Mouse (Mus musculus): ENCODE results near the gene Tmem94.

Tmem94 gene

DNA sequence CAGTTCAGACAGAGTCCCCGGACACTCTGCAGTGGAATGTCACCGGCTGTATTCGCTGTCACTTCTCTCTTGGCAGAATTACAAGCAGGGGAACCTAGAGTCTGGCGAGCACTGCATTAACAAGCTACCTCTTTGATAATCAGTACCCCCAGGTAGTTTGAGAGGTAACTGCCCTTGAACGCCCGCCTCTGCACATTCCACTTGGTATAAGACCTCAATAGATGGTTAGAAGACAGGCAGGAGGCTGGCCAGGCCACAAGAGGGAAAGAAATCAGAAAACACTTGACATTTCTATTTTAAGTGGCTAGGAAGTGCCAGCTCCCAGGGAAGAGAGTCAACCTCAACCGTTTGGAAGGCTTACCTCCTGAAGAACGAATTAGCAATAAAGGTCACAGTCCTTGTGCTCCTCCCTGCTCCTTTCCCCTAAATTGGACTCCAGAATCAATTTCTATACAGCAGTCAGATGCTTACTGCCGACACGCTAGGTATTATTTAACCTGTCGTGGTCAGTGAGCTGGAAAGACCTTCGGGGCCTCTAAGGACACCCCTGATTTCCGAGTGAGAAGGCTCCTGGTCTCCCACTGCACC lies 1.2 kb downstream of the Tmem94 start:
- no peak for DNase-seq (ENCODE audit: low spot score in 2 of 2)

DNA sequence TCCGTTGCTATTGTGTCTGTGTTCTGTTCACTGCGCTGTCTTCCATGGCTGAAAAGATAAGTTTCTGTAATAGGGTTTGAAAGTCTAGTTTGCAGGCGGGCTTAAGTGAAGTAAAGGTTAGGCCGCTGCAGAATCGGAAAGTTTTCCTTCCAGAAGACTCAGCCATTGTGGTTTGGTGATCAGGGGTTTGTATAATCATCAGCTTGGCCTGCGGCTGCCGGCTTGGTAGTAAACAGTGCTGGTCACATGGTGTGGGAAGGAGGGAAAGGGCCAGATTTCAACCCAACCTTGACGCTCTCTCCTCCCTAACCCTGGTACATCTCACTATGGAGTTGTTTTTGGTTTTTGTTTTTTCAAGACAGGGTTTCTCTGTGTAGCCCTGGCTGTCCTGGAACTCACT lies 1.7 kb downstream of the Tmem94 start:
- no peak for DNase-seq (ENCODE audit: low spot score in 2 of 2)

DNA sequence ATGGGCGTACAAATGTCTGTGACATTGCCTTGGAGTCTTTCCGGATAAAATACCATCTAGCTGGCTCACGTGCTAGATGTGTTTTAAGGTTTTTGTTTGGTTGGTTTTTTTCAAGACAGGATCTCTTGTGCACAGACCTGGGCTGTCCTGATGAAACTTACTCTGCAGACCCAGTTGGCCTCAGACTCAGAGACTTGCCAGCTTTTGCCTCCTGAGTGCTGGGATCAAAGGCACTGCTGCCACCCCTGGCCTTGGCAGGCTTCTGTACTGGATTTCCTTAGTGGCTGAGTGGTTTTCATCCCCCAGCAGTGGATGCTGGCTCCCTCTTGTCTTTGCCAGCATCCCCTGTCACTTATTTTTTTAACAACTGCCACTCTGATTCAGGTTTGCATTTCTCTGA lies 3.7 kb downstream of the Tmem94 start:
- no peak for DNase-seq (ENCODE audit: low spot score in 2 of 2)

DNA sequence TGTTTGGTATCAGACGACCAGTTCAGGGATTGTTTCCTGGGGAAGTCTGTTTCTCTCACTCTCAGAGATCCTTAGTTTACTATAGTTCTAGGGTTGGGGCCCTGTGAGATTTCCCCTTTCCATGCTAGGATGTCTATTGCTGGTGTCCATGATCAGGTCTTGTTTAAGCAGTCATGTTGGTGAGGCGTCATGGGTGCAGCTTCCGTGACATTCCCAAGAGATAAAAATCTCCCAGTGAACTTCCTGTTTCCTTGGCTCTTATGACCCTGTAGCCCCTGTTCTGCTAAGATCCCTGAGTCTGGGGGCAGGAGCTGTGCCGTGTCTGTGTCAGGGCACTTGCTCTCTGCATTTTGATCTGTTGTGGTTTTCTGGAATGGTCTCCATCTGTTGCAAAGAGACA lies 9.4 kb downstream of the Tmem94 start:
- no peak for DNase-seq (ENCODE audit: low spot score in 2 of 2)

DNA sequence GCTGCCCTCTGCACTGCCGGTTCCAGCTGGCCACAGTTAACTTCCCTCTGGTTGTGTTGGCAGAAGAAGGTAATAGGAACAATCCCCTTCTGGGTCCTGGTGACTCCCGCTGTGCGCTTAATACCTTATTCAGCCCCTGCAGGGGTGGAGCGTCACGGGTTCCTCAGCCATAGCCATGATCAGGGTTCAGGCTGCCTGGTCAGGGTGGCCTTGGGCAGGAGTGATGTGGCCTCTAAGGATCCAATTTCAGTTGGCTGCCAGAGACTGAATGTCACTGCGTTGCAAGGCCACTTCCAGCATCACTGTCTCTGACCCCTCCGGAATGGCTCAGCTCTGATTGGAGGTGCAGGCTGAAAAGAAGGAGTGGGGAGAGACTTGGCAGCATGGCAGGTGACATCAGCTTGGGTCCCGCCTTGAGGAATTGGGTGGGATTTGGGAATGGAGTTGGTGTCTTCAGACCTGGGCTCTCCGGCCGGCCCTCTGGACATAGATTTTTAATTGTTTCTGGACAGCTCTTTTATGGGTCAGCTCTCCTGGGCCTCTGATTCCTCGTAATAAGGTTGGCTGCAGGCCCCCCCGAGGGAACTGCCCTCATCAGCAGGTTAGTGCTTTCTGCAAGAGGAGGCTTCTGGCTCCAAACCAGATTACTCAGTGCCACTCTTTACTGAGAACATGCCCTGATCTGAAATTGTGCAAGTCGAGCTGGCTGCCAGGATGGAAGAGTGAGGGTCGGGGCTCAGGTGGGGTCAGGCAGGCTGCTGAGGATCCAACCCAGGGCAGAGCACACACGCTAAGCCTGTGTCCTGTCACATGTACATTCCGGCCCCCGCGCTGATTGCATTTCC lies 10.8 kb downstream of the Tmem94 start:
- DNase-seq (ENCODE audit: low spot score in 2 of 2): no peak

DNA sequence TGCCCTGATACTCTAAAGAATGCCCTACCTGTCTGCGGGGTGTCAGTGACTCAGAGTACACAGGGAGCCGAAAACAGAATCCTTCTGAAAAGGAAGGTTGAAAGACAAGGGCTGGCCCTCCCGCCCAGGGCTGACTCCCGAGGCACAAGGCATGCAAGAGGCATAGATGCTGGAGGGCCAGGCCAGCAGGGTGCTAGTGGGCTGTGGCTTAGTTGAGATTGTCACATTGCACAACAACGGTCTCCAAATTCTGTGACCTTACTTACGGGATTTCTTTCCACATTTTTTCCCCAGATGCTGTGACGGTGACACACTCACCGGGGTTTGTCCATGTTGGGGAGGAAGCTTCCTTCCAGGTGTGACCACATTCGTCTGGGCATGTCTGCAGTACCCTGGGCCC lies 11.7 kb downstream of the Tmem94 start:
- DNase-seq (ENCODE audit: low spot score in 2 of 2): no peak

DNA sequence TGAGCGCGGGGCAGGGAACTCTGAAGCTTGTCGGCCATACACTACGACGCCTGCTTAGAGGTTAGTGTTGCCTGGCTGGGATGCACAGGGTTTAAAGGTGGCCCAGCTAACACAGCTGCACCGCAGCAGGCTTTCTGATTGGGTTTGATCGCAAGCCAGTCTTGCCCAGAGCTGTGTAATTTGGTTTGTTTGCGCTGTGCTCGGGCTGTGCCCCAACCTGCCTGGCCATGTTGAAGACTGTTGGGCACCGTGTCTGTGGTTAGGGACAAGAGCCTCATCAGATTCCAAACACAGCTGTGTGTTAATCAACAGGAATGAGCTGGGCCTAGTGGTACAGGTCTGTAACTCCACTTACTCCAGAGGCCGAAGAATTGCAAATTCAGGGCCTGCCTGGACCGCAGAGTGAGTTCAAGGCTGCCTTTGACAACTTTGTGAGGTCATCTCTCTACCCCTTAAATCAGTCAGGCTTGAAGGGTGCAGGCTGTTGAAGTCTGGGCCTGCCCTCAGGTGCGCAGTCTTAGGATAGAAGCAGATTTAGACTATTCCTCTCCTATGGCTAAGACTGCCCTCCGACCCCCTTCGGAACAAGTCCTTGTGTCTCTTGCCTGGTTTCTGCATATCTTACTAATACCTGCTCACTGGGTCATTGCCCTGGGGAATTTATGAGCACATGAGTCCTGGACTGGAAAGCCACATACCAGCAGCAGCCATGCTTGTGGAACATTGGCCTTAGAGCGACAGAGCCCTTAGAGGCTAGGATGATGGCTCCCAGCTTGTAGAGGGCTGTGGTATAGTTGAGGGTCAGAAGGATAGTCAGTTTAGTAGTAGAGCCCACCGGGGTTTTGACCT lies 12.5 kb downstream of the Tmem94 start:
- no peak for DNase-seq (ENCODE audit: low spot score in 2 of 2)

DNA sequence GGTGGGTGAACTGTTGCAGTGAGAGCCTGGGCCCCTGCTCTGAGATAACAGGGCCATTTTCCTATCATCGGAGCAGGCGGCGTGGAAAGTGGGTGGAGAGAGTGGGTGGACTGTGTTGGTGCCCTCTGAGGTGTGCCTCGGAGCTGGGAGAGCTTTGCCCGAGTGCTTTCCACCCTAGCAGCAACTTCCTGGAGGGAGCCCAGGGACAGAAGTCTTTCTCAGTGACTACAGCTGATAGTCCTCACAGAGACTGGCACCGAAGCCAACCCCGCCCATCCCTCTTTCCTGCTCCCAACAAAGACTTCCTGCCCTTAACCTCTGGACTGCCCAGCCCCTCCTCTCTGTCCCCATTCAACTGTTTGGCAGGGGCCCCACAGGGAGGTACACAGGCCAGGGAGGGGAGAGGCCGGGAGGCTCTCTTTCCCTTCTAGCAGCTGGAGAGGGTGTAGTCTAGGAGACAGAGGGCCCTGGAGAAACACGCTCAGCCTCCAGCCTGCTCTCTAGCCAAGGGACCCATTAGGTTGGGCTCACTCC lies 13.9 kb downstream of the Tmem94 start:
- peak in 1 of 2 experiments; percentile 43 for DNase-seq (ENCODE audit: low spot score in 2 of 2)

DNA sequence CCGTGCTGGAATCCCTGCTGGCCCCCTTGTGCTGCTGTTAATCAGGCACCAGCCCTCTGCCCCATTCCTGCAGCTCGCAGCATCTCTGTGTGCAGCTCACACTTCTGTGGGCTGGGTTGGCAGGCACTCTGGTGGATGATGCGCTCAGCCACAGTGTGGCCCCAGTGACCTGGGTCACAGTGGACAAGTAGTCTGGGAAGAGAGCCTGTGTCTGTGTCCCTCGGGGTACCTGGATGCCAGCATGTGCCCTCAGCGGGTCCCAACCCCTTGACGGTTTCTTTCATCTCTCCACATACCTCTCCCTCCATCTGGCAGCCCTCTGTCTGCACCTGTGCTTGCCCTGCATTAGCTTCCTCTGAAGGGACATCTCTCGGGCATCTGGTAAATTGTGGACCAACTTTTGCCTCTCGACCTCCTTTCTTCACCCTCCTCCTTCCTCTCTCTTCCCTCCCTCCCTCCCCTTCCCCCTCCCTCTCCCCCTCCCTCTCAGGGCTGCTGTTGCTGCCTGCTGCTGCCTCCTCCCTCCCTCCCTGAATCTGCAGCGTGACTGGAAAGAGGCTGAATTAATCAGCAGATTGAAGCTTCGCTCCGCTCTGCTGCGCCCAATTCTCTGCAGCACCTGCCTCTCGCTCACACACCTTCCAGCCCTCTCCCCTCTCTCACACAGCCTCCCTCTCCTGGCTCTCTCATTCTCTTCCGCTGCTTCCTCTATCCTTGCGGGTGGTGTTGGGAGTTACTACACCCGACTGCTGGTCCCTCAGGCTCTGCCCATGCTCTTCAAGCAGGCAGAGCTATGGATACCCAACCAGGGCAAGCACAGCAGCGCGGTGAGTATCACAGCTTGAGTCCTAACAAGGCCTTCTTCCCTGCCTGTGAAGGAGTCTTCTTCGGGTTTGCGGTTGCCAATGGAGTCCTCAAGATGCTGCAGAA lies 15.2 kb downstream of the Tmem94 start:
- DNase-seq (ENCODE audit: low spot score in 2 of 2): peak in 1 of 2 experiments; percentile 77

DNA sequence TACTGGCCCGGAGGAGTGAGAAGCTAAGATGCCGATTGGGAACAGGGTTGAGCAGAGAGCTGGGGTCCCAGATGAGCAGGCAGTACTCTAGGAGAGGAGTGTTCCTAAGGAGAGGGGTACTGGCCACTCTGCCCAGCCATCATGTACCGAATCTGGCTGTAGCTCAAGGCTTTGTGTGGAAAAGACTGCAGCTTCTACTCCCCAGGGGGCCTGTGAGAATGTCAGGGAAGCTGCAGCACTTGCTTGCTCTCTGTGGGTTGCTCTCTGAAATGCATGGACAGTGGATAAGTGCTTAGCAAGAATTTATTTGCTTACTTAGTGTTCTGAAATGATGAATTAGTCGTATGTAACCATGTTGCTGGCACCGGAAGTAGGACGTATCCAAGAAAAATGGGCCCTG lies 21.2 kb downstream of the Tmem94 start:
- DNase-seq (ENCODE audit: low spot score in 2 of 2): no peak

DNA sequence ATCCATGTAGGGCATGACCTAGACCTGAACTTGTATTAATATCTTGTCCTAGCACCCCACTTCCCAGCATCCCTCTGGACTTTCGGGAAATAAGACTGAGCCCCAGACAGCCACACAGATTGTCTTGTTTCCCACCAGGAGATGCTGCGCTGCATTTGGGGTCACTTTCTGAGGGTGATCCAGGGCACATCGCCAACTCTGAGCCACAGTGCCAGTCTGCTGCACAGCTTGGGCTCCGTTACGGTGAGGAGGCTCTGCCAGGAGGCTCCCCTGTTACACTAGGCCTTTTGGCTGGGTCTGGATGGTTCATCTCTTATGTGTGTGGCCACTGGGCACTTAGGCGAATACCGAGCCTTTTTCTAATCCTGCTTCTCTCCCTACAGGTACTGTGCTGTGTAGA lies 24.6 kb downstream of the Tmem94 start:
- DNase-seq (ENCODE audit: low spot score in 2 of 2): no peak

DNA sequence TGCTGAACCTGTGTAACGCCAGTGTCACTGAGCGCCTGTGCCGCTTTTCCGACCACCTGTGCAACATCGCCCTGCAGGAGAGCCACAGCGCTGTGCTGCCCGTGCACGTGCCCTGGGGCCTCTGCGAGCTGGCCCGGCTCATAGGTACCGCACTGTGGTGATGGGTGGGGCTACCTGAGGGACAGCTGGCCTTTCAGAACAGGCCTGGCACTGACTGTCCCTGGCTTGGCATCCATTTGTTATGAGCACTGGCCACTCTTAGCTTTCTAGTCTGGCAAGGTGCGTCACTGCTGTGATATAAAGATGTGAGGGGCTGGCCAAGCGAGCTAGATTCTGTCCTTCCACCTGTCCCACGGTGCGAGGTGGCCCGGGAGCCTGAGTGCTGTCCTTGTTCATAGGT lies 26.7 kb downstream of the Tmem94 start:
- DNase-seq (ENCODE audit: low spot score in 2 of 2): no peak

DNA sequence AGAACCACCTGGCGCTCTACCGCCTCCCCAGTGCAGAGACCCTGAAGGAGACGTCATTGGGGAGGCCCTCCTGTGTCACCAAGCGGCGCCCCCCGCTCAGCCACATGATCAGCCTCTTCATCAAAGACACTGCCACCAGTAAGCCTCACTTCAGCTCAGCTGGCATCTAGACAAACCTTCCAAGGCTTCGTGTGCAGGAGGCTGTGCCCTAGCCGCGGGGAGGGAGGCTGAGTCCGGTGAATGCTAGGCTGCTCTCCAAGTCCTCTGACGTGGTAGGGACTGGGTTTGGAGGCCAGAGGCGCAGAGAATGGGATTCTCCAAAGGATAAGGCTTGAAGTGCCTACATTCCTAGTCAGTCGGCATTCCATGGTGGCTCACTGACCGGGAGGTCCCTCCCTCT lies 27.1 kb downstream of the Tmem94 start:
- DNase-seq (ENCODE audit: low spot score in 2 of 2): no peak

DNA sequence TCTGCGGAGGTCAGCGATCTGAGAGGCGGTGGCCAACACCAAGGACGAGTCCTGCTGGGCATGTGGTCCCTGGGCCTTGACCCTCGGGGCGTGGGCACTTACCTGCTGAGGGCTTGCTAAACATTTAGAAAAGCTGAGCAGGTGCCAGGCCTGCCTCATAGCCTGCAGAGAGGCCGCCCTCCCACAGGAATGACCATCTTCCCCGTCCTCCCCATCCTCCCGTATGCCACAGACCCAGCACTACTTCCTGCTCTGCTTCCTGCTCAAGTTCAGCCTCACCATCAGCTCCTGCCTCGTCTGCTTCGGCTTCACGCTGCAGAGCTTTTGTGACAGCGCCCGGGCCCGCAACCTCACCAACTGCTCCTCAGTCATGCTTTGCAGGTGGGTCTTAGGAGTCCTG lies 31.7 kb downstream of the Tmem94 start:
- DNase-seq (ENCODE audit: low spot score in 2 of 2): no peak

DNA sequence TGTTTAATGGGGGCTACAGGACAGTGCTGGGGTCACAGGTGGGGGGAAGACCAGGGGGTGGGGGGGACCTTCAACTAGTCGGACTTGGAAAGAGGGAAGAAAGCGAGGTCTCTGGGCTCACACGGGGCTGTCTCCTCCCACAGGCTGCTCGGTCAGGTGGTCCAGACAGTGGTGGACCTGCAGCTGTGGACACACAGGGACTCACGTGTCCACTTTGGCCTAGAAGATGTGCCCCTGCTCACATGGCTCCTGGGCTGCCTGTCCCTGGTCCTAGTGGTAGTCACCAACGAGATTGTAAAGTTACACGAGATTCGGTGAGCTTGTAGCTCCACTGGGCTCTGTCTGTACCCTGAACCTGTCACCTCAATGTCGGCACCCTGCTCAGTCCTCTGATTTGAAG lies 32.4 kb downstream of the Tmem94 start:
- no peak for DNase-seq (ENCODE audit: low spot score in 2 of 2)

DNA sequence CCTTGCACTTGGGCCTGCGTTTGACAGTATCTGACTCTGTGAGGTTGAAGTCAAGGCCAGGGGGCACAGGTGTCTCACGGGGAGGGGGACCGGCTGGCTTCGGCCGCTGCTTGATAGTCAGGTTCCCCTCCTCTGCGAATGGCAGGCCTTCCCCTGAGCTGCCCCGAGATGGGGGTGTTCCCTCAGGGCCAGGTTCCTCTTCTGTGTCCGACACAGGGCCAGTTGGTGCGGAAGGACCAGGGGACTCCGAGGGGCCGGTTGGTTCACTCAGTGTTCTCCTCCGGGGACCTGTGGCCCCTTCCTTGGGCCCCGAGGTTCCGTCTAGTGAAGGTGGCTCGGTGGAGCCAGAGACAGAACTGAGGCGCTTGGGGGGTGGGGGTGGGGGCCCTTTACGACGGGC lies 35.7 kb downstream of the Tmem94 start:
- no peak for DNase-seq (ENCODE audit: low spot score in 2 of 2)

DNA sequence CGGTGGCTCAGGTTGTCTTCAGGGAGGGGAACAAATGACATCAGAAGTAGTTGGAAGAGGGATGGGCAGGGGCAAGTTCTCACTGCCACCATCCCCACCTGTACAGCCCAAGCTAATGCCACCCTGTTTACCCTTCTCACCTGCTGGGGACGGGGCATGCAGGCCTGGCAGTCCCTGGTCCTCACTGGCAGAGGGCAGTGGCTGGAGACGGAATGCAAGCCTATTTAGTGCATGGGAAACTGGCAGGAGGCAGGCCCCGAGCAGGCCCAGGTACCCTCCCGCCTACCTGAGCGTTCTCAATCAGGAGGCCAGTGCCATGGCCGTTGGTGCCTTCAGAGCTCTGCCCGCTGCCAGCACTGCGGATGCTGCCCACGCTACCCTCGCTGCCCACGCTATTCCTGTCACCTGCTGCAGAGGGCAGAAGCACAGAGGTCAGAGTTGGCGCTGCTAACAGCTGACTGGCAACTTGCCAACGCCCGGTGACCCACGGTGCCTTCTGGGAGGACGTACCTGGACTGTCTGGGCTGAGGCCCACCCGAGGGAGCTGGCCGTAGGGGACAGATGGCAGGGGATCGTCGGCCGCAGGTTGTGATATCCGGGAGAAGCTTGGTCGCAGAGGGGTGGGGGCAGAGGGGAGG lies 38.0 kb downstream of the Tmem94 start:
- DNase-seq (ENCODE audit: low spot score in 2 of 2): no peak

DNA sequence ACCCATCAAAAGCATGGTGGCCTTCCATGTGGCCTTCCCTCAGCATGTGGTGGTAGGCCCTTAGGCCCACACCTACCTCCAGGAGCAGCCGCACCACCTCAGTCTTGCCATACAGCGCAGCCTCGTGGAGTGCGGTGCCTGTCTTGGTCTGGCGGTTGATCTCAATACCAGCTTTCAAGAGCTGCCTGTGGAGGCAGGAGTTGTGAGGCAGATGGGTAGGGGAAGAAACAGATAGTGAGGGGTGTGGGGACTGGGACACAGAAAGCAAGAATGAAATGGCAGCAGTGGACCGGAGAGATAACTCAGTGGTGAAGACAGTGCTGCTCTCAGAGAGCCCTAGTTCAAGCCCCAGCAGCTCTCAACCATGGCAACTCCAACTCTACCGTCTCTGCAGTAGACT lies 39.8 kb downstream of the Tmem94 start:
- DNase-seq (ENCODE audit: low spot score in 2 of 2): no peak

DNA sequence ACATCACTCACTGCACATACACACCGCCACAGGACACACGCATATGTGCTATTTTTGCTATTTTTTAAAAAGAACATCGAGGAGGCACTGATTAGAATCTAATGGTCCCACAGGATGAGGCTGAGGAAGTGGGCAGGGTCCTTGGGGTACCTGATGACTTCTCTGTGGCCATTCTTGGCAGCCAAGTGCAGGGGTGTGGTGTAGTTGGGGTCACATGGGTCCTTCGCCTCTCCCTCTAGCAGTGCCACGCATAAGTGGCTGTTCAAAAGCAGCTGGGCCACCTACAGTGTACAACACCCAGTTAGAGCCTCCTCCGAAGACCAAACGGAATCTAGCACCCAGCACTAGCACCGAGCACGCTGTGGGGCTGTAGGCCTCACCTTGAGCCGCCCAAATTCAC lies 40.9 kb downstream of the Tmem94 start:
- DNase-seq (ENCODE audit: low spot score in 2 of 2): no peak

DNA sequence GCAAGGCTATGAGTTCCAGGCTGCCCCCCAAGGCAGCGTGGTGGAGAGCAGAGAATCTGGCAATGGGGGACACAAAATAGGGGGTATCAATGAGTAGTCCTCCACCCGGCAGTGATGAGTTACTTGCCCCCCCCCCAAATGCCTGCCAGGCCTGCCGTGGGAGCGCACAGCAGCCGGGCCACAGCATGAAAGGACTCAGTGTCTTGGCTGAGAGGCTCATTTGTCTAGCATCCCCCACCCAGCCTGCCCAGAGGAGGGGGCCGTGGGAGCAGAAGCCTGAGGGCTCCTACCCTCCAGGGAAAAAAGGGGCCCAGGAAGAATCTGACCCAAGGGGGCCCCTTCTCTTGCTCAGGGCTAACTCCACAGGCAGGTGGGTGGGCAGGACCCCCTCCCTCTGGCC lies 42.1 kb downstream of the Tmem94 start:
- no peak for DNase-seq (ENCODE audit: low spot score in 2 of 2)

DNA sequence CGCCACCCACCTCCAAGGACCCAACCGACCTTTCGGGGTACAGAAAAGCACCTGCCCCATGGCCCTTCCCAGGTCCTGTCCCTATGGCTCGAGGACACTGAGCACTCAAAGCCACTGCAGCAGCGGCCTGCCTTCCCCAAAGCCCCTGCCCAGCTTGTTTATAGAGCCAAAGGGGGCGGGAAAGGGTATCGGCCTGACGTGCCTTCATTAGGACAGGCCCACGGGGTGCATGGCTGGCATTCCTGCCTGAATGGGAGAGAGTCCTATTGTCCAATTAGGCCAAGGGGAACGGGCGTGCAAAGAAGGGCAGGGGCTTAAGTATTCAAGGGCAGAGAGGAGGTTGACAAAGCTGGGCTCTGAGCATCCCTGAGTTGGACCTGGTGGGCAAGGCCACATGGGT lies 42.7 kb downstream of the Tmem94 start:
- no peak for DNase-seq (ENCODE audit: low spot score in 2 of 2)
